Mouse (Mus musculus): Measurements from ENCODE around the gene Fkbp10. TPM values are rescaled to one million over a fixed set of nuclear protein-coding genes. Genes with fewer than 3 reads are reported as not detected.

Gene Fkbp10
- total RNA-seq (2021), result 10 to 100 TPM; 34.6 to 38.3 TPM
- long read RNA-seq, experiment 1, transcript Fkbp10-201 (10 exons, 2,584 nt), result major isoform, 38 of 46 reads
- long read RNA-seq, experiment 1, partial matches to known transcripts, result 2 of 46 reads
- long read RNA-seq, experiment 1, other reads (novel, unspliced or antisense), result 5 of 46 reads
- long read RNA-seq, experiment 2, transcript Fkbp10-201 (10 exons, 2,584 nt), result major isoform, 51 of 60 reads
- long read RNA-seq, experiment 2, partial matches to known transcripts, result 3 of 60 reads
- long read RNA-seq, experiment 2, other reads (novel, unspliced or antisense), result 6 of 60 reads

DNA sequence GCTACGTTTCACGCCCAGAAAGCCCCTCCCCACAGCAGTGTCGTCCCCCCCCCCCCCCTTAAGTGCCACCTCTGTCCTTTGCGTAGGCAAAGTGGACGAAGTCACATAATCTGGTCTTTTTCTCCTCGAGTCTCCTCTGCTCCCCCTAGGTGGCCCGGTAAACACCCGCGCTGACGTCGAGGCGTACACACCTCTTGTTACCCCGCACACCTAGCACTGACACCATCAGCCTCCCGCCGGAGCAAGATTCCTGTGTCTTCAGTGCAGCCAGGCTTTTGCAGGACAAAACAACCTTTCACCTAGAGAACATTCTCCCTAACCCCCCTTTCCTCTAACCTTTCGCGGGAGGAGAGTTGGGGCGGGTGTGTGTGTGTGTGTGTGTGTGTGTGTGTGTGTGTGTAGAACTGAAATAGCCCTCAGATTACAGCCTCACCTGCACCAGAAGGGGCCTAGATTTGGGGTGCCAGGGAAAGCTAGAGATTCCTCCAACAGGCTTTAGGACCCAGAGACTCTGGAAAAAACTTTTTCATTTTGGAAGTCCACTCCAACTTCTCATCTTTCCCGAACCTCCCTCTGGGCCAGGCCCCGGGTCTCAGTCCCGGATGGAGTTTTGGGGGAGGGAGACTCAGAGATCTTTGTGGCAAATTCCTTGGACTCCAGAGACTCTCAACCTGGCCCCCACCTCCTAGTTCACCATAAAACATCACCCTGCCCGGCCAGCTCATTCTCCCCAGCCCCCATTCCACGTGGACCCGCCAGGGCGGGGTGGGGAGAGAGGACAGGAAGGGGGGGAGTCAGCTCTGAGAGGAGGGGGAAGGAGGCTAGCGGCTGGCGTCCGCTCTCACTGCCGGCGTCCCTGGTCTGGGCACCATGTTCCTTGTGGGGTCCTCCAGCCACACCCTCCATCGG is at the start of gene Fkbp10:
TSS of gene Fkbp10 (plus strand) at position 784 of the 909 bp plus-strand sequence.
- intact Hi-C loops (cut with DNase I), result no loop called here
- DNase-seq, result peak; percentile 73 to 76

DNA sequence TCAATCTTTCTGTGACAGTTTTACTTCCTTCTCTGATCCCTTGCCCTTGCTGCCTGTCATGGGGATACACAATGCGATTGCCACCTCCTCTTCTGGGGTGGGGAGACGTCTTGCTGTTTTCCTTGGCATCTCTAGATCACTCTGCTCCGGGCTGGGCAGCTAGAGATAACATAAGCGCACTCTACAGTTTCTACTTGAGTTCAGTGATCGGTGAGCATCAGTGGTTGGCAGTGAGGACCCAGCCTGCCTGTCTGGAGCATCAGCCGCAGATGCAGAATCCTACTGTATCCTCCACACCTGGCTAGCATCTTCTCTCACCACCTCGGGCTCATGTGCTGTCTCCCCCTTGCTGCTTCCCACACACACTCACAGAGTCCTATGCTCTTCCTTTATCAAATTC is 46.4 kb upstream of the Fkbp10 start:
- intact Hi-C loops (cut with DNase I), result no loop called here
- DNase-seq, result no peak

DNA sequence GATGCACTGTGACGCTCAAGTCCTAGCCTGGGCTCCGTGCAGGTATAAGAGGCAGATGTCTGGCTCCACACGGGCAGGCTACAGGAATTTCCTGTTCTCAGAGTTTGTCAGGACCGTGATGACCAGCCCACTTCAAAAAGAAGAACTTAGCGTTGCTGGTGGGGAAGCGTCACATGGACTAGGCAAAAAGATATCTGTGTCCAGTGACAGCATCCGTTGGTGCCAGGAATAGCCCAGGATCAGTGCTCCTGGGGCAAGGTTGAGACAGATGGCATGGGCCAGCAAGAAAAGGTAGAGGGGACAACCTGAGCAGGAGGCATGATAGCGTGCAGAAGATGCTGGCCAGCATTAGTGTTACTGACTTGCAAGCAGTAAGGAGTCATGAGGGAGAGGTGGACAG is 45.7 kb upstream of the Fkbp10 start:
- no peak for DNase-seq
- intact Hi-C loops (cut with DNase I), result no loop called here

GRCm38 (mm10) chr11:100371981-100372558 is 43.4 kb upstream of the Fkbp10 start:
- intact Hi-C loops (cut with DNase I), result no loop called here
- DNase-seq, result no peak

- no peak for DNase-seq
Observed at GRCm38 (mm10) chr11:100375127-100375526, 40.4 kb upstream of the Fkbp10 start.

GRCm38 (mm10) chr11:100376005-100376404 is 39.5 kb upstream of the Fkbp10 start:
- no peak for DNase-seq
- intact Hi-C loops (cut with DNase I), result no loop called here

More at GRCm38 (mm10) chr11:100375127-100375526, 40.4 kb upstream of the Fkbp10 start:
- intact Hi-C loops (cut with DNase I), result no loop called here

GRCm38 (mm10) chr11:100376746-100377389 is 38.6 kb upstream of the Fkbp10 start:
- DNase-seq, result no peak
- intact Hi-C loops (cut with DNase I), result no loop called here

GRCm38 (mm10) chr11:100377989-100378388 is 37.5 kb upstream of the Fkbp10 start:
- DNase-seq, result no peak
- intact Hi-C loops (cut with DNase I), result no loop called here

DNA sequence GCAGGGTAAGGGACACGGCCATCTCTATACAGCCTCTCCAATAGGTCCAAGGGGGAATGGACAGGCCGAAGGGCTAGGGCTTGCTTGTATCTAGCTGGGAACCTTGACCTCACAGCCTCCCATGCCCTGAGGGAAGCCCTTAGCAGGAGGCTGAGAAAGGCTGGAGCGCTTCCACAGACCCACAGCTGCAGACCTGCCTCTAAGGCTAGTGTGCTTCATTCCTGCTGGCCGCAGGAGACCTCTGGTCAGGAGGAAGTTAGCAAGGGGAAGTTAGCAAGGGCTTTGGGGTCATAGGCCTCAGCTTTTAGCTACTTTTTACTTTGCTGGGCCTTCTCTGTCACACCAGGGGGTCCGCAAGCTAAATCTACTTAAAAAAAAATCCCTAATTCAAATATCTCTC is 37.1 kb upstream of the Fkbp10 start:
- intact Hi-C loops (cut with DNase I), result no loop called here
- DNase-seq, result no peak

DNA sequence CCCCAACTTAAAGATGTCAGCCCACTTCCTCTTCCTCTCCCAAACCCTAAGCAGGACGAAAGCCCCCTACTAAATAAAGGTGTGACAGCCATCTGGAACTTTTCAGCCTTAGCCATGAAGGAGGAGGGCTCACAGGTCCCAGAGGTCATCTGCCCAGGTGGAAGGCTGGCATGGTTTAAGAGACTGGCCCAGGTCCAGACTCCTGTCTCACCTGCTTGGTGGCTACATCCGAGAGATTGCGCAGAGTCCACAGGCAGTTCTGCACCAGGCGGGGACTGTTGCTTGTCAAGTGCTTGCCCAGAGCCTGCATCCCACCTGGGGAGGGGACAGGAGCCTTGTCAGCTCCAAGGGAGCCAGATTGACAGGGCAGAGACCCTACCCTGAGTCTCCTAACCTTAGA is 36.2 kb upstream of the Fkbp10 start:
- intact Hi-C loops (cut with DNase I), result no loop called here
- DNase-seq, result no peak

GRCm38 (mm10) chr11:100382682-100383081 is 32.8 kb upstream of the Fkbp10 start:
- intact Hi-C loops (cut with DNase I), result no loop called here
- DNase-seq, result no peak

DNA sequence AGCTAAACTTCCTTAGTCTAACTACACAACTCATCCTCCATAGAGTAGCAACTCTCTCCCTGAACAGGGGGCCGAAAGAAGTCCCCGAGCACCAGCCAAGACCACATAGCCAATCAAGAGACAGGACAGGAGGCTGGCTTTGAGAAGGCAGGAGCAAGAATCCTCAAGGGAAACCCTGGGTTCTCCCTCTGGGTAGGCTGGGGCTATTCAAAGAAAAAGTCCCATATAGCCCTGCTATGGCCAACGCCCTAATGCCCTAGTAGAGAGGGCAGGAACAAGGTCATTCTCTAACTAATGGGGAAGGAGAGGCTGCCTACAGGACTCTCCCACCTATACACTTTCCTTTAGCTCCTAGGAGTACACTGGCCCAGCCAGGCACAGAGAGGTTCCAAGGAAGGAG is 30.5 kb upstream of the Fkbp10 start:
- DNase-seq, result no peak
- intact Hi-C loops (cut with DNase I), result no loop called here

DNA sequence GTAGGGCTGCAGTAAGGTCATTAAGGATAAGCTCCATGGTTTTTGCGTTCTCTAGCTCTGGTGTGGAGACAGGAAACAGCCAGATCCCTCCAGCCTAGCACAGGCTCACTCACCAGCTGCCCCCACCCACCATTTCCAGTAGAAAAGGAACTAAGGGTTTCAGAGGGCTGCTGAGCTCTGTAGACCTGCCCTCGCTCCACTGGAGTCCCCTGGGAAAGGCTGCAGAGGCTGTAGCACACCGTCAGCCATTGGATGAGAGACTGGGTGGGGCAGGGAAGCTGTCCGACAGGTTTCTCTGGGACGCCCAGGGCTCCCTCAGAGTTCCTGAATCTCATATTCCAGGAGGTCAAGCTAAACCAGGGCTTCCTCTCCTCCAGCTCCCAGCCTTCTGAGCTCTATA is 28.9 kb upstream of the Fkbp10 start:
- DNase-seq, result no peak
- intact Hi-C loops (cut with DNase I), result no loop called here

DNA sequence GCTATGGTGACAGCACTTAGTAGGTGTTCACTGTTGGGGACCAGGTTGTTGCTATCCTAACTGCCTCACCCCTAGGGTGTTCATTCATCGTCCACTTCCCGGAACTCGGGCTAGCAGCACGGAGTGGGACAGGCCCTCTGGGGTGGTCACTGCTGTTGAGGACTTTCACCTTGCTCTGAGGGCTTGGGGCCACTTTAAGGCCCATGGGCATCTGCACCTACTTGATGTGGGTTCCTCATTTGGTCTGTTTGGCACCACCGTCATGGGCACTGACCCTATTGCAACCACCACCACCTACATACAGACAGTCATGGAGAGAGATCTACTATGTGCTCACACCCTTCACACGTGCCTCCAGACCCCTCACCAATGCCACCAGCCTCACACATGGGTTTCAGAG is 28.4 kb upstream of the Fkbp10 start:
- DNase-seq, result no peak
- intact Hi-C loops (cut with DNase I), result no loop called here

GRCm38 (mm10) chr11:100387589-100388375 is 27.7 kb upstream of the Fkbp10 start:
- intact Hi-C loops (cut with DNase I), result no loop called here

DNA sequence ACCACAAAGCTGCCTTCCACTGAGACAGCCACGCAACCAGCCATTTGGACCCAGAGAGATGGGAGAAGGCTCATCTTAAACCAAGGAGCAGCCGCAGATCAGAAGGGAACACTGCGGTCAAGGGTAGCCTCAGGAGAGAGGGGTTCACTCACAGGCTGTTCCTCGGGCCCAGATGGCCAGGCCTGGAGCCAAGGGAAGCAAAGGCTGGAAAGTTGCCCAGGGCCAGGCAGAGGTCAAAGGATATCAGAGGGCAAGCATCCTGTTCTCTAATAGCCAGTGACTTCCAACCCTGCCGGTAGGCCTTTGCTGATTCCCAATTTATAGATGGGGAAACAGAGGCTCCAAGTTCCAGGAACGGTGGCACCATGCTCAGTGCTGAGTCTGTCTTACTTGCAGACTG is 26.9 kb upstream of the Fkbp10 start:
- intact Hi-C loops (cut with DNase I), result no loop called here
- peak; percentile 79 to 86 for DNase-seq

More at GRCm38 (mm10) chr11:100387589-100388375, 27.7 kb upstream of the Fkbp10 start:
- DNase-seq, result peak; percentile 80 to 84

GRCm38 (mm10) chr11:100389931-100390445 is 25.5 kb upstream of the Fkbp10 start:
- DNase-seq, result peak; percentile 69 to 72
- intact Hi-C loops (cut with DNase I), result no loop called here

DNA sequence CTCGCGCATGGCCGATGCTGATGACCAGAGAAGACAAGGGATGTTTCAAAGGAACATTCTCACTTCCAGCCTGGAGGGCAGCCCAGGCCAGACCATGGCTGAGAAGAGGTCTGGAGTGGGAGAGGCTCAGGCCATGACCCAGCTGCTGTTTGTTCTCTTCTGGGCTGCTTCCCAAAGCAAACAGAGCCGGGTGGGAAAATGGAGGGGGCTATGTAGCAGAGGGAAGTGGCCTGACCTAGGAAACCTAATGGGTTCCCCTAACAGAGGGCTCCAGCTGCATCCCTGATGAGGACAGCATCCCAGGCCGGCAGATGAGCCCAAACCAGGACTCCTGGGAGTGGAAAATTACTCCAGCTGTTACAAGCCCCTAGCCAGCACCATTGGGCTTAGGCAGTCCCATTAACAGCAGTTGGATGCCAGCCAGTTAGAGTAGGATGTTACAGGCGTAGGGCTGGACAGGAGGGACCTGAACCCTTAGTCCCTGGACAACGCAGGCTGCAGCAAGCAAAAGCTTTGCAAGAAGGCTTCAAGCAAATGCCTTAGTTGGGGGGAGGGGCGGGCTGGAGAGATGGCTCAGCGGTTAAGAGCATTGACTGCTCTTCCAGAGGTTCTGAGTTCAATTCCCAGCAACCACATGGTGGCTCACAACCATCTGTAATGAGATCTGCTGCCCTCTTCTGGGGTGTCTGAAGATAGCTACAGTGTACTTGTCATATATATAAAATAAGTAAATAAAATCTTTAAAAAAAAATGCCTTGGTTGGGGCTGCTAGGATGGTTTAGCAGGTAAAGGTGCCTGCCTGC is 24.2 kb upstream of the Fkbp10 start:
- DNase-seq, result peak; percentile 83 to 87
- intact Hi-C loops (cut with DNase I), result no loop called here

GRCm38 (mm10) chr11:100391884-100392345 is 23.6 kb upstream of the Fkbp10 start:
- no peak for DNase-seq
- intact Hi-C loops (cut with DNase I), result no loop called here

Data from heart, postnatal 14 days (tissue).